Mouse (Mus musculus): Measurements from ENCODE around the gene Pdzd3. TPM values are rescaled to one million over a fixed set of nuclear protein-coding genes. Genes with fewer than 3 reads are reported as not detected.

Pdzd3 gene
- polyA plus RNA-seq, 1 experiment from 2014 or later, result not detected

- Histone ChIP-seq H3K27me3 (replicated peaks; ENCODE audit: low read depth, poor library complexity, severe bottlenecking) (no peaks in the 10 kb centered on the region), H3K4me1 (peaks cover 4% of the 10 kb centered on the region; the same call in 1 of the 2 replicates), H3K27ac (replicated peaks) (no peak overlapping the region), H3K9me3 (no peaks in the 10 kb centered on the region), H3K4me3 (no peak overlapping the region), H3K36me3 (replicated peaks) (no peaks in the 10 kb centered on the region)
- no peak for DNase-seq (ENCODE audit: low spot score)
- 59% methylated on average over 2 of the region's 2 CpGs for WGBS
Observed at GRCm38 (mm10) chr9:44243621-44244020, 7.7 kb downstream of the Pdzd3 start.

- no peak for DNase-seq (ENCODE audit: low spot score)
- no peaks in the 10 kb centered on the region for H3K9me3 ChIP-seq
- WGBS, result 74% methylated on average over 9 of the region's 9 CpGs
Observed at GRCm38 (mm10) chr9:44241418-44241817, 9.9 kb downstream of the Pdzd3 start.

GRCm38 (mm10) chr9:44240911-44241310 lies 10.4 kb downstream of the Pdzd3 start:
- H3K27ac ChIP-seq (replicated peaks), result no peak overlapping the region

More at GRCm38 (mm10) chr9:44241418-44241817, 9.9 kb downstream of the Pdzd3 start:
- Histone ChIP-seq H3K27ac (replicated peaks) (no peak overlapping the region), H3K36me3 (replicated peaks) (no peaks in the 10 kb centered on the region), H3K4me1 (peaks cover 12% of the 10 kb centered on the region), H3K27me3 (replicated peaks; ENCODE audit: low read depth, poor library complexity, severe bottlenecking) (no peaks in the 10 kb centered on the region), H3K4me3 (no peak overlapping the region)

GRCm38 (mm10) chr9:44240399-44240798 lies 10.9 kb downstream of the Pdzd3 start, which contains the start of gene Ccdc153:
Ccdc153 (plus strand) TSS chr9:44240676.
- Histone ChIP-seq H3K27ac (replicated peaks) (no peak within 1 kb of the TSS), H3K4me3 (no peak within 1 kb of the TSS), H3K36me3 (replicated peaks) (no peaks in the 10 kb centered on the region), H3K27me3 (replicated peaks; ENCODE audit: low read depth, poor library complexity, severe bottlenecking) (no peaks in the 10 kb centered on the region), H3K9me3 (no peaks in the 10 kb centered on the region), H3K4me1 (peaks cover 14% of the 10 kb centered on the region)
- no peak for DNase-seq (ENCODE audit: low spot score)
- 56% methylated on average over 2 of the region's 2 CpGs for WGBS

More at GRCm38 (mm10) chr9:44240911-44241310, 10.4 kb downstream of the Pdzd3 start:
- Histone ChIP-seq H3K4me1 (peaks cover 14% of the 10 kb centered on the region), H3K4me3 (no peak overlapping the region), H3K36me3 (replicated peaks) (no peaks in the 10 kb centered on the region), H3K27me3 (replicated peaks; ENCODE audit: low read depth, poor library complexity, severe bottlenecking) (no peaks in the 10 kb centered on the region), H3K9me3 (no peaks in the 10 kb centered on the region)
- no peak for DNase-seq (ENCODE audit: low spot score)
- 50% methylated on average over 5 of the region's 5 CpGs for WGBS

GRCm38 (mm10) chr9:44239447-44239846 lies 11.8 kb downstream of the Pdzd3 start:
- H3K27me3 ChIP-seq (replicated peaks; ENCODE audit: low read depth, poor library complexity, severe bottlenecking), result no peaks in the 10 kb centered on the region
- no peaks in the 10 kb centered on the region for H3K9me3 ChIP-seq
- no peak overlapping the region for H3K4me3 ChIP-seq
- 13% methylated on average over 5 of the region's 5 CpGs for WGBS
- no peak overlapping the region for H3K27ac ChIP-seq (replicated peaks)
- H3K4me1 ChIP-seq, result peaks cover 19% of the 10 kb centered on the region
- H3K36me3 ChIP-seq (replicated peaks), result no peaks in the 10 kb centered on the region
- peak; percentile 69 for DNase-seq (ENCODE audit: low spot score)

GRCm38 (mm10) chr9:44238501-44239190 lies 12.6 kb downstream of the Pdzd3 start:
- H3K27ac ChIP-seq (replicated peaks), result no peak overlapping the region
- no peaks in the 10 kb centered on the region for H3K36me3 ChIP-seq (replicated peaks)
- no peak for DNase-seq (ENCODE audit: low spot score)
- no peaks in the 10 kb centered on the region for H3K9me3 ChIP-seq
- H3K4me1 ChIP-seq, result peaks cover 23% of the 10 kb centered on the region
- H3K27me3 ChIP-seq (replicated peaks; ENCODE audit: low read depth, poor library complexity, severe bottlenecking), result no peaks in the 10 kb centered on the region
- no peak overlapping the region for H3K4me3 ChIP-seq
- 82% methylated on average over 17 of the region's 17 CpGs for WGBS

GRCm38 (mm10) chr9:44237128-44237527 lies 14.1 kb downstream of the Pdzd3 start:
- DNase-seq (ENCODE audit: low spot score), result no peak

GRCm38 (mm10) chr9:44236601-44237000 lies 14.7 kb downstream of the Pdzd3 start:
- no peak for DNase-seq (ENCODE audit: low spot score)
- Histone ChIP-seq H3K27me3 (replicated peaks; ENCODE audit: low read depth, poor library complexity, severe bottlenecking) (no peaks in the 10 kb centered on the region), H3K4me3 (no peak overlapping the region), H3K4me1 (peaks cover 36% of the 10 kb centered on the region), H3K9me3 (no peaks in the 10 kb centered on the region), H3K36me3 (replicated peaks) (no peaks in the 10 kb centered on the region), H3K27ac (replicated peaks) (peak overlapping the region; percentile 30; the same call in 1 of the 2 replicates)
- WGBS, result 47% methylated on average over 4 of the region's 4 CpGs

More at GRCm38 (mm10) chr9:44237128-44237527, 14.1 kb downstream of the Pdzd3 start:
- H3K4me3 ChIP-seq, result no peak overlapping the region
- H3K4me1 ChIP-seq, result peaks cover 30% of the 10 kb centered on the region
- H3K9me3 ChIP-seq, result no peaks in the 10 kb centered on the region
- no peaks in the 10 kb centered on the region for H3K36me3 ChIP-seq (replicated peaks)
- no peaks in the 10 kb centered on the region for H3K27me3 ChIP-seq (replicated peaks; ENCODE audit: low read depth, poor library complexity, severe bottlenecking)
- H3K27ac ChIP-seq (replicated peaks), result no peak overlapping the region; the same call in 1 of the 2 replicates
- 64% methylated on average over 4 of the region's 4 CpGs for WGBS

GRCm38 (mm10) chr9:44234479-44235427 lies 16.5 kb downstream of the Pdzd3 start:
- peak; percentile 44 for DNase-seq (ENCODE audit: low spot score)
- Histone ChIP-seq H3K4me3 (peak overlapping the region; percentile 93), H3K27ac (replicated peaks) (peak overlapping the region; percentile 97), H3K36me3 (replicated peaks) (no peaks in the 10 kb centered on the region), H3K4me1 (peaks cover 40% of the 10 kb centered on the region), H3K9me3 (no peaks in the 10 kb centered on the region), H3K27me3 (replicated peaks; ENCODE audit: low read depth, poor library complexity, severe bottlenecking) (no peaks in the 10 kb centered on the region)
- WGBS, result 28% methylated on average over 19 of the region's 19 CpGs

- WGBS, result under 1% methylated on average over 76 of the region's 76 CpGs
- no peaks in the 10 kb centered on the region for H3K27me3 ChIP-seq (replicated peaks; ENCODE audit: low read depth, poor library complexity, severe bottlenecking)
- peak within 1 kb of the TSS; percentile 93 for H3K4me3 ChIP-seq
- peaks cover 40% of the 10 kb centered on the region for H3K4me1 ChIP-seq
- no peaks in the 10 kb centered on the region for H3K9me3 ChIP-seq
- peak within 1 kb of the TSS; percentile 97 for H3K27ac ChIP-seq (replicated peaks)
- no peaks in the 10 kb centered on the region; the same call in 1 of the 2 replicates for H3K36me3 ChIP-seq (replicated peaks)
- DNase-seq (ENCODE audit: low spot score), result peak; percentile 99
Observed at GRCm38 (mm10) chr9:44233802-44234478, 17.3 kb downstream of the Pdzd3 start, which contains the start of gene Cbl. Cbl (minus strand) TSS chr9:44234049.

GRCm38 (mm10) chr9:44233021-44233801 lies 18.1 kb downstream of the Pdzd3 start:
- Histone ChIP-seq H3K36me3 (replicated peaks) (peaks cover 2% of the 10 kb centered on the region), H3K9me3 (no peaks in the 10 kb centered on the region), H3K27me3 (replicated peaks; ENCODE audit: low read depth, poor library complexity, severe bottlenecking) (no peaks in the 10 kb centered on the region), H3K27ac (replicated peaks) (peak overlapping the region; percentile 97), H3K4me3 (peak overlapping the region; percentile 93), H3K4me1 (peaks cover 40% of the 10 kb centered on the region)
- WGBS, result under 1% methylated on average over 40 of the region's 40 CpGs
- DNase-seq (ENCODE audit: low spot score), result no peak

Measured in embryonic facial prominence, embryonic 10.5 days (tissue).